Mouse (Mus musculus): ENCODE data around the gene Nfyb.

DNA sequence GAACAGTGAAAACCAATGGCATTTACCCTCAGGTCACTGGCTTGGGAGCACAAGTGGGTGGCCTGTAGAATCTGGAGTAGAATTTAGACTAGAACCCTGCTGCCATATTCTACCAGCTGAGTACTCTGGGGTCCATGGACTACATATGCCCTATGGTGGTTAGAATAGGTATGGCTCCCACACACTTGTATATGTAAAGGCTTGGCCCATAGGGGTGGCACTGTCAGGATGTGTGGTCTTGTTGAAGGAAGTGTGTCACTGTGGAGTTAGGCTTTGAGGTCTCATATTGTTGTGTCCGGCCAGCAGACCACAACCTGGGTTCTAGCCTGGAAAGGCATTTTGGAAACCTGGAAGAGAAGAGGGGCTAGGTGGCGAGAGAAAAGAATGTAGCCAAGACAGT, 6.8 kb upstream of the Nfyb start:
- TF ChIP-seq ELF1 (IDR thresholded peaks at IDR 0.05; ENCODE audit: low read depth, low read length) (no peak), PAX5 (IDR thresholded peaks at IDR 0.05; ENCODE audit: low read length) (no peak), CHD2 (IDR thresholded peaks at IDR 0.05; ENCODE audit: low read length) (no peak), MAX (IDR thresholded peaks at IDR 0.05; ENCODE audit: low read length) (no peak), CTCF (conservative IDR thresholded peaks at IDR 0.05 in 1 of 2, IDR thresholded peaks at IDR 0.05 in 1 of 2; ENCODE audit: low read depth in 2 of 2, low read length in 2 of 2) (no peak), SIN3A (IDR thresholded peaks at IDR 0.05; ENCODE audit: low read length) (no peak), MYC (IDR thresholded peaks at IDR 0.05; ENCODE audit: low read depth, low read length) (no peak), POLR2A (IDR thresholded peaks at IDR 0.05; ENCODE audit: low read depth, low read length) (no peak), GABPA (IDR thresholded peaks at IDR 0.05; ENCODE audit: insufficient replicate concordance, low read depth, low read length) (no peak)

Measured in CH12.LX (cell line).